9 mouse cellular contexts compared by ENCODE assay signal in the genomic region with DNA sequence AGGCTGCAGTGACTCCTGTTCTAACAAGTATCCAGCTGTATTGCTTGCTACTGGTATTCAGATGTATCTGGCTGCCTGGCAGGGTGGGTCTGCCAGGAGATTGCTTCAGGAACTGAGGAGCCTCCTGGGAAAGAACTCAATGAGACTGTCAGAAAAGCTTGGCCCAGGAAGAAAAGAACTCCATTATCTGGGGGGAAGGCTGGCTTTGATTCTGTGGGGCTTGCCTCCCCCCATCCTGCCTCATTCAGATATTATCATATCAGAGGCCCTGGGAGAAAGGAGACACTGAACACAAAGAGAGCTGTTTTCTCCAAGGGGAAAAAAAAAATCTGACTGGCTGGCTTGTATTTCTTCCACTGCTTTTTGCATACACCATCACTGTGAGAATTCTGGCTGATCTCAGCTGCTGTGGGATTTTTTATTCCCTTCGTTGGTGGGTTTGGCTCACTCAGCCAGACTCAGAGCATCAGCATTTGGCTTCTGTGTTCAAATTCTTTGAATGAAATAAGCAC.
DNase-seq lines count a peak whose midpoint lies in the region; ATAC-seq lines count a peak whose summit lies in the region.
"Had no signal": no experiment of that assay in that cellular context is flagged by ENCODE, and none has a peak within 500 bp of the region (broad histone marks: within the 10 kb centered on the region; RNA-seq: fewer than 3 reads in every experiment).

No protein-coding gene starts in this region.

- H3K9ac ChIP-seq in forebrain, embryonic 11.5 days (ENCODE audit: low read length) = no peak overlapping the region
- no peak overlapping the region for H3K9ac ChIP-seq in forebrain, embryonic 14.5 days (ENCODE audit: low read length)
- no peak overlapping the region for H3K9ac ChIP-seq in midbrain, embryonic 13.5 days (replicated peaks)

- intact Hi-C loops in heart, postnatal 10 days (cut with DNase I) = loop anchor here (10.0 kb wide), 1 partner anchor 550 kb away; a partner anchor contains a TSS

- H3K4me2 ChIP-seq in forebrain, embryonic 11.5 days (ENCODE audit: low read depth, low read length, severe bottlenecking) = no peak overlapping the region
- H3K4me2 ChIP-seq in forebrain, embryonic 14.5 days (ENCODE audit: low read length) = no peak overlapping the region
- no peak overlapping the region for H3K4me2 ChIP-seq in midbrain, embryonic 13.5 days (replicated peaks)

- H3K36me3 ChIP-seq in forebrain, embryonic 10.5 days (replicated peaks) = no peaks in the 10 kb centered on the region
- no peaks in the 10 kb centered on the region for H3K36me3 ChIP-seq in forebrain, embryonic 11.5 days (ENCODE audit: control insufficient read depth, insufficient read depth, low read length)
- no peaks in the 10 kb centered on the region for H3K36me3 ChIP-seq in forebrain, embryonic 14.5 days (ENCODE audit: control insufficient read depth, insufficient read depth, low read length)
- no peaks in the 10 kb centered on the region for H3K36me3 ChIP-seq in midbrain, embryonic 13.5 days

- whole genome bisulfite sequencing in forebrain, embryonic 10.5 days = 45% methylated on average over 1 of the region's 1 CpGs
- 32% methylated on average over 1 of the region's 1 CpGs for WGBS in forebrain, embryonic 11.5 days
- 6% methylated on average over 1 of the region's 1 CpGs for WGBS in forebrain, embryonic 14.5 days
- 8% methylated on average over 1 of the region's 1 CpGs for WGBS in midbrain, embryonic 13.5 days

- H3K27me3 ChIP-seq in forebrain, embryonic 10.5 days (ENCODE audit: poor library complexity, severe bottlenecking) = no peaks in the 10 kb centered on the region
- no peaks in the 10 kb centered on the region for H3K27me3 ChIP-seq in forebrain, embryonic 11.5 days (ENCODE audit: control insufficient read depth, insufficient read depth, low read length)
- no peaks in the 10 kb centered on the region for H3K27me3 ChIP-seq in forebrain, embryonic 14.5 days (replicated peaks; ENCODE audit: control insufficient read depth, insufficient read depth, low read length)
- no peaks in the 10 kb centered on the region for H3K27me3 ChIP-seq in midbrain, embryonic 13.5 days

- ATAC-seq in forebrain, embryonic 11.5 days (replicated peaks; ENCODE audit: low FRiP score) = no peak
- ATAC-seq in forebrain, embryonic 14.5 days = peak; percentile 78; the same call in 1 of the 2 replicates
- ATAC-seq in midbrain, embryonic 13.5 days = peak; percentile 88

- no peak for DNase-seq in forebrain, embryonic 10.5 days (ENCODE audit: extremely low spot score, low spot score)
- DNase-seq in forebrain, embryonic 11.5 days (ENCODE audit: low spot score) = no peak
- peak; percentile 78 for DNase-seq in forebrain, embryonic 14.5 days (ENCODE audit: low spot score)
- DNase-seq in heart, postnatal 10 days = peak; percentile 42 to 53
- DNase-seq in spleen, postnatal 4 days (ENCODE audit: low spot score in 2 of 2) = no peak
- no peak for DNase-seq in cerebellum, adult 8-10 months
- DNase-seq in B cell, adult 2 months = no peak

- H3K9me3 ChIP-seq in forebrain, embryonic 10.5 days = peaks cover 11% of the 10 kb centered on the region; the same call in 1 of the 2 replicates
- no peaks in the 10 kb centered on the region for H3K9me3 ChIP-seq in forebrain, embryonic 11.5 days (ENCODE audit: control insufficient read depth, low read length)
- H3K9me3 ChIP-seq in forebrain, embryonic 14.5 days (replicated peaks; ENCODE audit: control insufficient read depth, low read length) = no peaks in the 10 kb centered on the region; the same call in 1 of the 2 replicates
- 0 out of 2 replicates have a peak, but pooled peaks cover 8% of the 10 kb centered on the region for H3K9me3 ChIP-seq in midbrain, embryonic 13.5 days

- H3K4me1 ChIP-seq in forebrain, embryonic 10.5 days = peaks cover 8% of the 10 kb centered on the region; the same call in 1 of the 2 replicates
- H3K4me1 ChIP-seq in forebrain, embryonic 11.5 days (replicated peaks; ENCODE audit: control insufficient read depth, insufficient read depth, low read length) = no peaks in the 10 kb centered on the region
- peaks cover 4% of the 10 kb centered on the region for H3K4me1 ChIP-seq in forebrain, embryonic 14.5 days (ENCODE audit: control insufficient read depth, insufficient read depth, low read length)
- H3K4me1 ChIP-seq in midbrain, embryonic 13.5 days (replicated peaks) = peaks cover 14% of the 10 kb centered on the region

- H3K27ac ChIP-seq in forebrain, embryonic 10.5 days = peak overlapping the region; percentile 35; the same call in 1 of the 2 replicates
- no peak overlapping the region for H3K27ac ChIP-seq in forebrain, embryonic 11.5 days (ENCODE audit: low read depth, low read length)
- peak overlapping the region; percentile 21; the same call in 1 of the 2 replicates for H3K27ac ChIP-seq in forebrain, embryonic 14.5 days (ENCODE audit: low read depth, low read length)
- peak overlapping the region; percentile 77 for H3K27ac ChIP-seq in midbrain, embryonic 13.5 days
- H3K27ac ChIP-seq: kidney, postnatal 0 days had no signal

- H3K4me3 ChIP-seq in forebrain, embryonic 10.5 days = no peak overlapping the region
- H3K4me3 ChIP-seq in forebrain, embryonic 11.5 days (ENCODE audit: low read depth, low read length) = no peak overlapping the region
- H3K4me3 ChIP-seq in forebrain, embryonic 14.5 days (ENCODE audit: low read depth, low read length) = no peak overlapping the region
- no peak overlapping the region for H3K4me3 ChIP-seq in midbrain, embryonic 13.5 days (replicated peaks)

Comparison
In these comparisons a context has a peak if more than half of its experiments do, and no peak if none do; other contexts are left out.
1. DNase-seq: peak in forebrain, embryonic 14.5 days (single experiment) and heart, postnatal 10 days (2 of 2); none in forebrain, embryonic 10.5 days (single experiment), forebrain, embryonic 11.5 days (single experiment), spleen, postnatal 4 days (0 of 2), cerebellum, adult 8-10 months (single experiment) and B cell, adult 2 months (0 of 2).